Mouse (Mus musculus): Measurements from ENCODE around the gene Mrpl36. TPM values are rescaled to one million over a fixed set of nuclear protein-coding genes. Genes with fewer than 3 reads are reported as not detected.

Gene Mrpl36
- polyA plus RNA-seq (2012; rRNA removed), result 91.9 and 102 TPM in 2 replicates
- 116 and 122 TPM in 2 replicates for polyA plus RNA-seq (2014; fragmentation: Nextera tagmentation; extraction: Ambion mirVana)

- Histone ChIP-seq H3K4me3 (replicated peaks; ENCODE audit: low read length) (peak within 1 kb of the TSS; percentile 73), H3K9ac (ENCODE audit: low read depth, low read length, severe bottlenecking) (peak within 1 kb of the TSS; percentile 70), H3K9me3 (ENCODE audit: control insufficient read depth, low read length) (no peaks in the 10 kb centered on the region), H3K4me1 (ENCODE audit: control insufficient read depth, insufficient read depth, low read length) (peaks cover 19% of the 10 kb centered on the region), H3K27ac (replicated peaks; ENCODE audit: low read depth, low read length) (0 out of 2 replicates have a peak within 1 kb of the TSS, but pooled peaks have one; percentile 52), H3K36me3 (ENCODE audit: control insufficient read depth, insufficient read depth, low read length) (peaks cover 25% of the 10 kb centered on the region), H3K27me3 (ENCODE audit: control insufficient read depth, insufficient read depth, low read length) (no peaks in the 10 kb centered on the region), H3K4me2 (replicated peaks; ENCODE audit: low read depth, low read length, severe bottlenecking) (peak within 1 kb of the TSS; percentile 53)
- ATAC-seq (ENCODE audit: low FRiP score, low read depth) (peak; percentile 92), DNase-seq (ENCODE audit: low spot score) (peak; percentile 89)
- 1% methylated on average over 45 of the region's 45 CpGs for WGBS
- no peak; the same call in 1 of the 2 replicates for TF ChIP-seq POLR2A (IDR thresholded peaks at IDR 0.05; ENCODE audit: borderline replicate concordance, extremely low read depth, insufficient read depth, insufficient read length)
These were observed at the start of gene Mrpl36, which contains the start of gene Ndufs6 for GRCm38 (mm10) chr13:73327827-73328698. Mrpl36 (plus strand) TSS chr13:73328513. Ndufs6 (minus strand) TSS chr13:73328542.

- Histone ChIP-seq H3K4me1 (ENCODE audit: control insufficient read depth, insufficient read depth, low read length) (no peaks in the 10 kb centered on the region), H3K4me3 (replicated peaks; ENCODE audit: low read length) (no peak overlapping the region), H3K27me3 (ENCODE audit: control insufficient read depth, insufficient read depth, low read length) (peaks cover 6% of the 10 kb centered on the region), H3K27ac (replicated peaks; ENCODE audit: low read depth, low read length) (no peak overlapping the region), H3K9ac (ENCODE audit: low read depth, low read length, severe bottlenecking) (no peak overlapping the region), H3K4me2 (replicated peaks; ENCODE audit: low read depth, low read length, severe bottlenecking) (no peak overlapping the region), H3K9me3 (ENCODE audit: control insufficient read depth, low read length) (no peaks in the 10 kb centered on the region), H3K36me3 (ENCODE audit: control insufficient read depth, insufficient read depth, low read length) (no peaks in the 10 kb centered on the region)
- no peak for ATAC-seq (ENCODE audit: low FRiP score, low read depth)
- 45% methylated on average over 1 of the region's 1 CpGs for WGBS
- no peak for TF ChIP-seq POLR2A (IDR thresholded peaks at IDR 0.05; ENCODE audit: borderline replicate concordance, extremely low read depth, insufficient read depth, insufficient read length)
- peak; percentile 37 for DNase-seq (ENCODE audit: low spot score)
These were observed 49.1 kb upstream of the Mrpl36 start for GRCm38 (mm10) chr13:73279196-73279595.

- H3K9me3 ChIP-seq (ENCODE audit: control insufficient read depth, low read length), result no peaks in the 10 kb centered on the region
- no peak for TF ChIP-seq POLR2A (IDR thresholded peaks at IDR 0.05; ENCODE audit: borderline replicate concordance, extremely low read depth, insufficient read depth, insufficient read length)
- no peaks in the 10 kb centered on the region for H3K36me3 ChIP-seq (ENCODE audit: control insufficient read depth, insufficient read depth, low read length)
- 75% methylated on average over 2 of the region's 2 CpGs for WGBS
- no peaks in the 10 kb centered on the region for H3K4me1 ChIP-seq (ENCODE audit: control insufficient read depth, insufficient read depth, low read length)
- ATAC-seq (ENCODE audit: low FRiP score, low read depth) (no peak), DNase-seq (ENCODE audit: low spot score) (no peak)
- H3K27ac ChIP-seq (replicated peaks; ENCODE audit: low read depth, low read length), result no peak overlapping the region
- H3K9ac ChIP-seq (ENCODE audit: low read depth, low read length, severe bottlenecking), result no peak overlapping the region
- no peak overlapping the region for H3K4me3 ChIP-seq (replicated peaks; ENCODE audit: low read length)
- H3K27me3 ChIP-seq (ENCODE audit: control insufficient read depth, insufficient read depth, low read length), result no peaks in the 10 kb centered on the region
- H3K4me2 ChIP-seq (replicated peaks; ENCODE audit: low read depth, low read length, severe bottlenecking), result no peak overlapping the region
These were observed 45.9 kb upstream of the Mrpl36 start for GRCm38 (mm10) chr13:73282407-73282806.

GRCm38 (mm10) chr13:73283534-73283933 is 44.8 kb upstream of the Mrpl36 start:
- no peak overlapping the region for H3K27ac ChIP-seq (replicated peaks; ENCODE audit: low read depth, low read length)
- 88% methylated on average over 1 of the region's 1 CpGs for WGBS
- ATAC-seq (ENCODE audit: low FRiP score, low read depth) (no peak), DNase-seq (ENCODE audit: low spot score) (no peak)
- H3K9ac ChIP-seq (ENCODE audit: low read depth, low read length, severe bottlenecking), result no peak overlapping the region
- H3K4me3 ChIP-seq (replicated peaks; ENCODE audit: low read length), result no peak overlapping the region
- no peaks in the 10 kb centered on the region for H3K36me3 ChIP-seq (ENCODE audit: control insufficient read depth, insufficient read depth, low read length)
- H3K4me2 ChIP-seq (replicated peaks; ENCODE audit: low read depth, low read length, severe bottlenecking), result no peak overlapping the region
- TF ChIP-seq POLR2A (IDR thresholded peaks at IDR 0.05; ENCODE audit: borderline replicate concordance, extremely low read depth, insufficient read depth, insufficient read length), result no peak
- no peaks in the 10 kb centered on the region for H3K4me1 ChIP-seq (ENCODE audit: control insufficient read depth, insufficient read depth, low read length)
- H3K27me3 ChIP-seq (ENCODE audit: control insufficient read depth, insufficient read depth, low read length), result no peaks in the 10 kb centered on the region; the same call in 1 of the 2 replicates
- H3K9me3 ChIP-seq (ENCODE audit: control insufficient read depth, low read length), result no peaks in the 10 kb centered on the region

GRCm38 (mm10) chr13:73290206-73290605 is 38.1 kb upstream of the Mrpl36 start:
- H3K9me3 ChIP-seq (ENCODE audit: control insufficient read depth, low read length), result 0 out of 2 replicates have a peak, but pooled peaks cover 5% of the 10 kb centered on the region
- no peak overlapping the region for H3K27ac ChIP-seq (replicated peaks; ENCODE audit: low read depth, low read length)
- ATAC-seq (ENCODE audit: low FRiP score, low read depth) (no peak), DNase-seq (ENCODE audit: low spot score) (no peak)
- no peaks in the 10 kb centered on the region for H3K4me1 ChIP-seq (ENCODE audit: control insufficient read depth, insufficient read depth, low read length)
- H3K27me3 ChIP-seq (ENCODE audit: control insufficient read depth, insufficient read depth, low read length), result no peaks in the 10 kb centered on the region; the same call in 1 of the 2 replicates
- WGBS, result 68% methylated on average over 6 of the region's 6 CpGs
- H3K9ac ChIP-seq (ENCODE audit: low read depth, low read length, severe bottlenecking), result no peak overlapping the region
- no peak for TF ChIP-seq POLR2A (IDR thresholded peaks at IDR 0.05; ENCODE audit: borderline replicate concordance, extremely low read depth, insufficient read depth, insufficient read length)
- H3K36me3 ChIP-seq (ENCODE audit: control insufficient read depth, insufficient read depth, low read length), result no peaks in the 10 kb centered on the region
- no peak overlapping the region for H3K4me3 ChIP-seq (replicated peaks; ENCODE audit: low read length)
- H3K4me2 ChIP-seq (replicated peaks; ENCODE audit: low read depth, low read length, severe bottlenecking), result no peak overlapping the region
